Mouse (Mus musculus) lung, embryonic 16.5 days (tissue): ENCODE data around the gene Nsg2. TPM values are rescaled to one million over a fixed set of nuclear protein-coding genes. Genes with fewer than 3 reads are reported as not detected.
A peak's percentile ranks its signal among the peaks of the same experiment; 100 is the strongest.

Experiments used
- ATAC-seq: fragments of 200-750 bp; cut with Nextera tagmentation; 2 replicates; pipeline ENCODE4 v1.8.0; 2017; ENCODE audit warnings: low read depth, mild to moderate bottlenecking, moderate library complexity
- H3K27ac ChIP-seq: fragments of 300-500 bp; sonication (generic); 2 replicates; pipeline ENCODE4 v1.5.1; 2014; ENCODE audit warnings: mild to moderate bottlenecking, control low read depth, low read length
- H3K27me3 ChIP-seq: fragments of 300-500 bp; sonication (generic); 2 replicates; pipeline ENCODE4 v1.6.1; 2014; ENCODE audit warnings: low read depth, low read length, mixed read lengths; ENCODE audit not compliant: control insufficient read depth, insufficient read depth
- H3K36me3 ChIP-seq: fragments of 300-500 bp; sonication (generic); 2 replicates; pipeline ENCODE4 v1.6.1; 2014; ENCODE audit warnings: low read length; ENCODE audit not compliant: control insufficient read depth, insufficient read depth
- H3K4me1 ChIP-seq: fragments of 300-500 bp; sonication (generic); replicated peaks from 2 replicates; pipeline ENCODE4 v1.6.1; 2014; ENCODE audit warnings: low read length, mixed read lengths; ENCODE audit not compliant: control insufficient read depth, insufficient read depth
- H3K4me2 ChIP-seq: fragments of 300-500 bp; sonication (generic); 2 replicates; pipeline ENCODE4 v1.6.1; 2014; ENCODE audit warnings: low read depth, low read length, control low read depth
- H3K4me3 ChIP-seq: fragments of 300-500 bp; sonication (generic); 2 replicates; pipeline ENCODE4 v1.5.1; 2014; ENCODE audit warnings: mild to moderate bottlenecking, low read length, control low read depth
- H3K9ac ChIP-seq: fragments of 300-500 bp; sonication (generic); 2 replicates; pipeline ENCODE4 v1.6.1; 2014; ENCODE audit warnings: low read length, control low read depth
- H3K9me3 ChIP-seq: fragments of 300-500 bp; sonication (generic); 2 replicates; pipeline ENCODE4 v1.6.1; 2016; ENCODE audit warnings: low read length; ENCODE audit not compliant: control insufficient read depth
- WGBS: fragments of 180-500 bp; shearing (Covaris S2); extraction: QIAGEN DNeasy Blood & Tissue Kit; methylation state at CpG from one replicate; pipeline ENCODE4 v1.1.7; 2014; 5-methylcytosine and 5-hydroxymethylcytosine counted together
- polyA plus RNA-seq: library from polyadenylated mRNA; unstranded; fragments of >200 nt; fragmentation: Nextera tagmentation; extraction: Ambion mirVana; gene quantifications from 2 replicates; pipeline ENCODE4 v1.2.1, GENCODE M21; 2015

The Nsg2 gene
- polyA plus RNA-seq, 1 experiment from 2014 or later: 1.6 TPM

DNA sequence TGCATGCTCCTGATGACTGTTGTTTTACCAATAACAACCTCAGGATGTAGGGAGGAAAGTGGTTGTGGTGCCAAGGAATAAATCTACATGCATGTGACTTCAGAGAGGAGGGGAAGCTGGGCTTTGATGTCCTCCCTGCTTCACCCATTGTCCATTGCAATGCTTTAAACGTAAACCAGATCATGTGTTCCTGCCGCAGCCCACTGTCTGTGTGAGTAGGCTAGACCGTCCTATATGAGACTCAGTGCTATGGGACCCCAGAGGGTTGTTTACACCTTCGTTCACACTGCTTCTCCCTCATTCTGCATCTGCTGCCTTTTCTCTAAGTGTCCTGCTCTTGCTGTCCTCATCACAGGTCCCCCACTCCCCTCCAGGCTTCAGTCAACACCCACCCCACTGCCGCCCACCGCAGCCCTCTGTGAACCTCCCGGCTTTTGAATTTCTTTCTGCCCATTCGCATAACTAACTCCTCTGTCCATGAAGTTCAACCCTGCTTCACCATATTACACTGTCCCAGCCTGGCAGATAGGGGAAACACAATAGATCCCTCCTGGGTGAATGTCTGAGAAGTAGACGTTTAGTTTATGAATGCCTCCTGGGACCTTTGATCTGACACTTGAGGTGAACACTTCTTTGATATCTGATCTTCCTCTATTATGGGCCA lies 87.6 kb downstream of the Nsg2 start:
- no peaks in the 10 kb centered on the region for H3K9me3 ChIP-seq
- ATAC-seq: no peak
- 70% methylated on average over 9 of the region's 9 CpGs for WGBS
- no peak overlapping the region for H3K4me3 ChIP-seq
- H3K4me1 ChIP-seq: no peaks in the 10 kb centered on the region
- H3K4me2 ChIP-seq: no peak overlapping the region
- no peaks in the 10 kb centered on the region for H3K36me3 ChIP-seq
- no peak overlapping the region for H3K9ac ChIP-seq
- no peak overlapping the region for H3K27ac ChIP-seq
- no peaks in the 10 kb centered on the region for H3K27me3 ChIP-seq

DNA sequence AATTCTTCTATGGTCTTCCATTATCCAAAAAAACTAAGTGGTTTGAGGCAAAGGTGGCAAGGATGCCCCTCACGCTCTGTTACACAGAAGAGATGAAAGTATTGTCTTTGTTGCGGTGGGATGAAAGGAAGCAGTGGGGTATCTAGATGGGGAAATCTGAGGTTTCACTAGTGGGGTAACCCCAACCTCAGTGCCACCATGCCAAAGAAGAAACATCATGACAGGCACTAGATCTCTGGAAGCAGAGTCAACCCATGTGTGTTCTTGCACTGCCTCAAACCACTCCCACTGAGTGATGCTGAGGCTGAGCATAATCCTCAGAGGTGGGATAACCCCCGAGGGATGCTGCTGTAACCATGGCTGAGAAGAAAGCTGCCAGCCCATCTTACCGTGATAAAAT lies 95.5 kb downstream of the Nsg2 start:
- H3K9ac ChIP-seq: no peak overlapping the region
- H3K27me3 ChIP-seq: no peaks in the 10 kb centered on the region
- H3K9me3 ChIP-seq: no peaks in the 10 kb centered on the region
- no peak overlapping the region for H3K4me3 ChIP-seq
- no peaks in the 10 kb centered on the region for H3K4me1 ChIP-seq
- WGBS: 72% methylated on average over 4 of the region's 4 CpGs
- H3K27ac ChIP-seq: no peak overlapping the region
- H3K36me3 ChIP-seq: no peaks in the 10 kb centered on the region
- no peak for ATAC-seq
- H3K4me2 ChIP-seq: no peak overlapping the region

DNA sequence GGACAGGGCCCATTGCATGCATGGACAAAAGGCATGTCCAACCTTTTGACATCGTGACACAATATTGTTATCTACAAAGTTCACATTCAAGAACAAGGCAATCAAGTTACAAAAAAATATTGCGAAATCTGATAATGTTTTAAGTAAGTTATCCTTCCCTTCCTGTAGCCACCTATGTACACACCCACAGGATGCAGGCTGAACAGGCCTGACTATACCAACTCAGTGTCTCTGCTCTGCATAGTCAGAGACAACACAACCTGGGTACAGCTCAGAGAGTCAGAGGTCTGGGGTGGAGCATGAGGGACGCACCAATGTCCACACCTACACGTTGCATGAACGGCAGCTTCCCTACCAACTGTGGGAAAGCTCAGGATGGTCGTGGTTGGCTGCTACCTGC lies 96.1 kb downstream of the Nsg2 start:
- Histone ChIP-seq H3K27me3 (no peaks in the 10 kb centered on the region), H3K9me3 (no peaks in the 10 kb centered on the region), H3K36me3 (no peaks in the 10 kb centered on the region), H3K4me2 (no peak overlapping the region), H3K4me1 (no peaks in the 10 kb centered on the region), H3K9ac (no peak overlapping the region), H3K27ac (no peak overlapping the region), H3K4me3 (no peak overlapping the region)
- no peak for ATAC-seq
- WGBS: 79% methylated on average over 6 of the region's 6 CpGs

DNA sequence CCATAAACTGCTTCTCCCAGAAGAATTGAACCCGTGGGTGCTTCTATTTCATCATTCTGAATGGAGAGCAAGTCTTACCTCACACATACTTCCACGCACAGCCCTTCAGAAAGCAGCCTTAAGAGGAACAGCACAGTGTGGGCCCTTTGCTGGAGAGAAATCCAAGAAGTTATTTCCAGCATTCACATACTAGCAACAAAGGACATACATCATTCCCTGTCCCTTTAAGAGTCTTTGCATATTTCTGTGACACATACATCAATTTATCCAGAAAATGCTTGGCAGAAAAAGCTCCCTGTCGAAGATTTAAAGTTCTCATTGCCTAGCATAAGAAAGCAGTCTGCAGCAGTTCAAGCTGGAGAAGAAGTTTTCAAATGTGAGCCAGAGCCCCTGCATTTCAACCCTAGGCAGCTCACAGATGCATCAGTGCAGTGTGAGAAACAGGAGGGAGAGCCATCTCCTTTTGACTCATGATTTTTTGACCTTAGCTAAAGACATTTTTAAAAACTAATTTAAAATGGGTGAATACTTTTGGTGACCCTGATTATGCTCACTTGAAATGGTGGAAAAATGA lies 100.9 kb downstream of the Nsg2 start:
- ATAC-seq: peak; percentile 71; the same call in 1 of the 2 replicates
- no peak overlapping the region for H3K27ac ChIP-seq
- H3K9ac ChIP-seq: no peak overlapping the region
- peaks cover 8% of the 10 kb centered on the region for H3K4me1 ChIP-seq
- H3K4me2 ChIP-seq: no peak overlapping the region
- H3K9me3 ChIP-seq: no peaks in the 10 kb centered on the region
- H3K36me3 ChIP-seq: no peaks in the 10 kb centered on the region
- 38% methylated on average over 3 of the region's 3 CpGs for WGBS
- no peak overlapping the region for H3K4me3 ChIP-seq
- no peaks in the 10 kb centered on the region for H3K27me3 ChIP-seq

DNA sequence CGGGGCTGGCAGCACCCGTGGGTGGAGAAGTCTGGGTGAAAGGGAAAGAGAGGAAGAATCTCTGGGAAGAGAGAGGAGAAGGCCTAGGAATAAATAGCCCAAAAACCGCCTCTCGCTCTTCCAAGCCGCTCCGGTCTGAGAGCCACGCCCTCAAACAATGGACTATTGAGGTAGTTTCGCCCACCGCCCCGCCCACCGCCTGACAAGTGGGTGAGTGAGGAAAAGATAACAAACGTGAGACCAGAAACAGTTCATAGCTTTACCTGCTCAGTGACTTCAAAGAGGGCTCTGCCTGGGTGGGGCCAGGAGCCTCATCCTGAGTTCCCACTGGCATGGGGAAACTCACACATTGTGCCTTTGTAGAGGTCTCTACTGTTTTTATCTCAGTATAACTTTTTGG lies 102.7 kb downstream of the Nsg2 start:
- no peaks in the 10 kb centered on the region for H3K9me3 ChIP-seq
- WGBS: 9% methylated on average over 12 of the region's 12 CpGs
- no peak overlapping the region for H3K9ac ChIP-seq
- no peaks in the 10 kb centered on the region for H3K27me3 ChIP-seq
- ATAC-seq: peak; percentile 46; the same call in 1 of the 2 replicates
- H3K36me3 ChIP-seq: no peaks in the 10 kb centered on the region
- peak overlapping the region; percentile 42 for H3K4me2 ChIP-seq
- no peak overlapping the region for H3K27ac ChIP-seq
- H3K4me3 ChIP-seq: no peak overlapping the region
- H3K4me1 ChIP-seq: peaks cover 8% of the 10 kb centered on the region

DNA sequence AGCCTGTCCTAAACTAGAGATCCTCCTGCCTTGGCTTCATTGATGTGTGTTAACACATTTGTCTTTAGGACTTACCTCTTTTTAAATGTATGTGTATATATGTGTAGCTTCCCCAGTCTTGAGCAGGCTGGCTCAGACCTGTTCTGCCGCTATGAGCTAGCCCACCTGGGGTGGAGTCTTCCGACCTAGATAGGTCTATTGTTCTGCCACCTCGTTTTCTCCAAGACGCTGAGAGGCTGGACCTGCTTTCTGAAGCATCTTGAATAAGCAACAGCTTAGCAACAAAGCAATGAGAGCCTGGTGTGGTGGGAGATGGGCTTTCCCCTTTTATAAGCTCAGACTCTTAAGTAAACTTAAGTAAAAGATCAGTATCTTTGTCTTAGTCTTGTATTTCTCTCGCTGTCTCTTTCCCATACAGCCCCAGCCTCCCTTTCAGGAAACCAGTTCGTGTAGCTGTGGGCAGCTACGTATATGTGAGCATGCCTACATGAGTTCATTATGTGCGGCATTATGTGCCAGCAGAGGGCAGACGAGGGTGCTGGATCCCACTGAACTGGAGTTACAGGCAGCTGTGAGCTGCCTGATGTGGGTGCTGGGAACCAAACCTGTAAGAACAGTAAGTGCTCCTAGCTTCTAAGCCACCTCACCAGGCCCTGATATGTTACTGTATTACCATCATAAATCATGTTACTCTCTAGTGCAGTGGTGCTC lies 104.3 kb downstream of the Nsg2 start:
- ATAC-seq: no peak
- Histone ChIP-seq H3K27me3 (no peaks in the 10 kb centered on the region), H3K4me3 (no peak overlapping the region), H3K4me1 (peaks cover 8% of the 10 kb centered on the region), H3K36me3 (no peaks in the 10 kb centered on the region), H3K27ac (no peak overlapping the region), H3K9ac (no peak overlapping the region), H3K9me3 (no peaks in the 10 kb centered on the region), H3K4me2 (no peak overlapping the region)
- 61% methylated on average over 9 of the region's 9 CpGs for WGBS

DNA sequence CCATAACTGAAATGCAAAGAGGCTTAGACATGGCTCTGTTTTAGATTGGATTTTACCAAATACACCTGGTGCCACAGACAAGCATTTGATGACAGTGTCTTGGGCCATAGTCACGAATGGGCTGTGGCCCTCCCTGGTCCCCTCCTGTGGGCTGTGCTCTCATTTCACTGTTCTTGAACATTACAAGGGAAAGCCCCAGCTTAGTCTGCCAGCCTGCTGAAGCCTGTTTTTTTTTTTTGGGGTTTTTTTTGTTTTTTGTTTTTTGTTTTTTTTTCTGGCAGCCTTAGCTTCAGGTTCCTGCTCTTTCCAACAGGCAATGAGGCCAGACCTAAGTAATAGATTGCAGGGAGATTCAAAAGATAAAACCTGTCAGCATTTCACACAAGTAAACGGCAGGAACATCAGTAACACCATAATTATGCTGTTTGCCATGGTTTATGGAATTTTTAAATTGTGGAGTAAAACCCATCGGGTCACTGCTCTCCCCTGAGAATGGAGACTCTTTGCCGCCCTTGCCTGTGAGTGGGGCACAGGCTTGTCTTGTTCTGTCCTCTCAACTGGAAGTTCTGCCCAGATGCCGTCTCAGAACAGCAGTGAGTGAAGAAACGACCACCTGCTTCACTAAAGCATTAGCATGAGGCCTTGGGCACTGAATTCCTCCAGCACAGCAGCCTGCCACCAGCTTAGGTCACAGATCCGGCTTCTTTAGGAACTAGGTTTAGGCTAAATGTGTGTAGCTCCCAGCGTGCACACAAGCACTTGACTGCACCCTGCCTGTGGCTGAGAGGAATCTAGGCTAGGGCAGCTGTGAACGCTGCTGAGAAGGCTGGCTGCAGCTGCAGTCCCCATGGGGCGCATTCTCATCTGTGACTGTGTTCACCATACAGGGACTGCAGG lies 105.7 kb downstream of the Nsg2 start:
- no peak for ATAC-seq
- WGBS: 41% methylated on average over 10 of the region's 10 CpGs
- no peak overlapping the region for H3K9ac ChIP-seq
- H3K27ac ChIP-seq: no peak overlapping the region
- no peak overlapping the region for H3K4me3 ChIP-seq
- no peaks in the 10 kb centered on the region for H3K9me3 ChIP-seq
- H3K4me1 ChIP-seq: peaks cover 8% of the 10 kb centered on the region
- no peaks in the 10 kb centered on the region for H3K27me3 ChIP-seq
- H3K4me2 ChIP-seq: no peak overlapping the region
- no peaks in the 10 kb centered on the region for H3K36me3 ChIP-seq

DNA sequence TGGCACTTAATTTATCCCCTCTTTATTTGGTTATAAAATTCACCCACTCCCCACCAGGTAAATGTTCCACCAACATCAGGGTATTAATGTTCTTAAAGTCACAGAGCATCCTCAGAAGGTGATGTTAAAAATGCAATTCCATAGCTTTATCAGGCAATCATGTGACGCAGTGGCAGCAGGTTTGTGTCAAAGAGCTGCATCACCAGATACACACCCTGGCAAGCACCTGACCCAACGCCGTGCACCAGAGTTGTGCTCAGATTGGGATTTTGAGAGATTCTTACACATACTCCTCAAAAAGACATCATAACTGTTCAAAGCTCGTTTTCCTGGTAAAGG lies 106.4 kb downstream of the Nsg2 start:
- H3K36me3 ChIP-seq: no peaks in the 10 kb centered on the region
- 80% methylated on average over 4 of the region's 4 CpGs for WGBS
- H3K4me3 ChIP-seq: no peak overlapping the region
- no peak overlapping the region for H3K27ac ChIP-seq
- no peak overlapping the region for H3K9ac ChIP-seq
- H3K4me2 ChIP-seq: no peak overlapping the region
- H3K27me3 ChIP-seq: no peaks in the 10 kb centered on the region
- peaks cover 8% of the 10 kb centered on the region for H3K4me1 ChIP-seq
- no peak for ATAC-seq
- no peaks in the 10 kb centered on the region for H3K9me3 ChIP-seq

DNA sequence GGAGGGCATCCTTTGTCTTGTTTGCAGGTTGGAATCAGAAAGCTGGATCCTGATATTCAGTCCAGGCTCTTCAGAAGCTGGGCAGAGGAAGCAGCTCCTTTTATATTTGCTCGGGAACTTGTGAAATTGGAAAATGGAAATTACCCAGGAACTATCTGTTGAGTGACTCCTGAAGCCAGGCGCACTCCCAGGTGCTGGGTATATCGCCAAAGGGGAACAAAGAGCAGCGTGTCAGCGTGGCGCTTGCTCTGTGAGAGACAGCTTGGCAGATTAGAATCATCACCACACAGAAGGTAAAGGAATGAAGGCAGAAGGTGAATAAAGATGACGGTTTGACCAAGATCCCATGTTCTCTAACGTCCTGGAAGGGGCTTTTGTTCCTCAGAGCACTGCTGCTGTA lies 108.2 kb downstream of the Nsg2 start:
- no peaks in the 10 kb centered on the region for H3K27me3 ChIP-seq
- no peaks in the 10 kb centered on the region for H3K9me3 ChIP-seq
- no peak for ATAC-seq
- 74% methylated on average over 8 of the region's 8 CpGs for WGBS
- no peak overlapping the region for H3K9ac ChIP-seq
- H3K4me1 ChIP-seq: no peaks in the 10 kb centered on the region
- no peak overlapping the region for H3K4me3 ChIP-seq
- H3K36me3 ChIP-seq: no peaks in the 10 kb centered on the region
- H3K4me2 ChIP-seq: no peak overlapping the region
- no peak overlapping the region for H3K27ac ChIP-seq
